Comparison of ENCODE assay signal across 22 mouse cellular contexts in the genomic region with DNA sequence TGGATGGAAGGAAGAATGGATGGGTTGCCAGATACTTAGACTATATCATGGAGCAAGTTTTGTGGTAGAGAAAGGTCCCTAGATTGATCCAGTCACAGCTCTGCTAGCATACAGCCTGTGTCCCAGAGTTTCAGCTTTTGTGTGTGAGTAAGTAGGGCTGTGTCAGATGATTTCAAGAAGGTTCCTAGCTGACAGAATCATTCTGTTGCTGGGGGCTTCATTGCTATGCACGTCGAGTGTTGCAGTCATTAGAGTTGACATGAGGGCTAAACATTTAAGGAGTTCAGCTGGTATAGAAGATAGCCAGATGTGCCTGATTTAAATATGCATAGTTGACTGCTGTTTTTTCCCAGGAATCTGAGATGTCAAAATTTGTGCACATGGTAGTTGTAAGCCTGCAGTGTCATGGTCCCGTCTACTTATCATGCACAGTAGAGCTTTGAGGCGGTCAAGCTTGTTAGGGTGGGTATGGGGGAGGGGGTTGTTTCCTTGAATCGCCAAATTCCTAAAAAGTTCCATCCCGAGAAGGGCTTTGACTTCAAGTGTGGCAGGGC. TPM values are rescaled to one million over a fixed set of nuclear protein-coding genes. Genes with fewer than 3 reads are reported as not detected.
A peak's percentile ranks its signal among the peaks of the same experiment; 100 is the strongest.
DNase-seq lines count a peak whose midpoint lies in the region; ATAC-seq and TF ChIP-seq lines count a peak whose summit lies in the region.
"Had no signal": no experiment of that assay in that cellular context is flagged by ENCODE, and none has a peak within 500 bp of the region (broad histone marks: within the 10 kb centered on the region; RNA-seq: fewer than 3 reads in every experiment).

No protein-coding gene starts in this region.

- no peak for DNase-seq in forebrain, embryonic 14.5 days (ENCODE audit: low spot score)
- DNase-seq in forebrain, embryonic 11.5 days (ENCODE audit: low spot score) = no peak
- peak; percentile 13 for DNase-seq in lung, postnatal 0 days (ENCODE audit: low spot score)
- no peak for DNase-seq in lung, adult 18-20 months
- DNase-seq in natural killer cell, adult 2 months (ENCODE audit: low spot score in 2 of 2) = no peak
- DNase-seq: adrenal gland, adult 2 months; adrenal gland, postnatal 25 days; cerebellum, adult 8-10 months; embryo, embryonic 11 days; gastrocnemius, adult 2 months; gastrocnemius, postnatal 25 days had no signal

- 74% methylated on average over 6 of the region's 6 CpGs for WGBS in forebrain, embryonic 14.5 days
- 83% methylated on average over 6 of the region's 6 CpGs for WGBS in forebrain, embryonic 11.5 days
- 46% methylated on average over 6 of the region's 6 CpGs for WGBS in lung, postnatal 0 days
- WGBS in forebrain, embryonic 15.5 days = 73% methylated on average over 6 of the region's 6 CpGs

- no peaks in the 10 kb centered on the region for H3K9me3 ChIP-seq in forebrain, embryonic 14.5 days (replicated peaks; ENCODE audit: control insufficient read depth, low read length)
- H3K9me3 ChIP-seq in forebrain, embryonic 11.5 days (ENCODE audit: control insufficient read depth, low read length) = no peaks in the 10 kb centered on the region; the same call in 1 of the 2 replicates
- H3K9me3 ChIP-seq in lung, postnatal 0 days (ENCODE audit: low read length) = no peaks in the 10 kb centered on the region
- H3K9me3 ChIP-seq in forebrain, embryonic 15.5 days = no peaks in the 10 kb centered on the region
- H3K9me3 ChIP-seq: embryonic facial prominence, embryonic 15.5 days; heart, embryonic 12.5 days; hindbrain, embryonic 12.5 days had no signal

- H3K9ac ChIP-seq in forebrain, embryonic 14.5 days (ENCODE audit: low read length) = no peak overlapping the region
- no peak overlapping the region for H3K9ac ChIP-seq in forebrain, embryonic 11.5 days (ENCODE audit: low read length)
- no peak overlapping the region for H3K9ac ChIP-seq in lung, postnatal 0 days (replicated peaks; ENCODE audit: low read depth)
- no peak overlapping the region for H3K9ac ChIP-seq in forebrain, embryonic 15.5 days (replicated peaks)
- H3K9ac ChIP-seq: embryonic facial prominence, embryonic 15.5 days; heart, embryonic 12.5 days; hindbrain, embryonic 12.5 days had no signal

- H3K4me2 ChIP-seq in forebrain, embryonic 14.5 days (ENCODE audit: low read length) = no peak overlapping the region
- H3K4me2 ChIP-seq in forebrain, embryonic 11.5 days (ENCODE audit: low read depth, low read length, severe bottlenecking) = no peak overlapping the region
- H3K4me2 ChIP-seq in lung, postnatal 0 days (replicated peaks; ENCODE audit: low read depth, low read length) = no peak overlapping the region
- H3K4me2 ChIP-seq in forebrain, embryonic 15.5 days (replicated peaks) = no peak overlapping the region
- H3K4me2 ChIP-seq: embryonic facial prominence, embryonic 15.5 days; heart, embryonic 12.5 days; hindbrain, embryonic 12.5 days had no signal

- peak; percentile 20; the same call in 1 of the 2 replicates for ATAC-seq in forebrain, embryonic 14.5 days
- ATAC-seq in forebrain, embryonic 11.5 days (replicated peaks; ENCODE audit: low FRiP score) = no peak
- ATAC-seq in lung, postnatal 0 days = peak; percentile 20
- ATAC-seq in forebrain, embryonic 15.5 days (replicated peaks) = 0 out of 2 replicates have a peak, but pooled peaks have one; percentile 26
- ATAC-seq: activated CD4-positive, CD25-positive, alpha-beta regulatory T cell, adult 4 months; hindbrain, embryonic 16.5 days; inflammation-experienced regulatory T-cells, adult 6 months; Patski had no signal

- no peak for TF ChIP-seq EP300 in lung, postnatal 0 days (IDR thresholded peaks at IDR 0.05)

- no peak overlapping the region for H3K27ac ChIP-seq in forebrain, embryonic 14.5 days (ENCODE audit: low read depth, low read length)
- no peak overlapping the region for H3K27ac ChIP-seq in forebrain, embryonic 11.5 days (ENCODE audit: low read depth, low read length)
- no peak overlapping the region for H3K27ac ChIP-seq in lung, postnatal 0 days (ENCODE audit: low read length)
- H3K27ac ChIP-seq in forebrain, embryonic 15.5 days (replicated peaks) = no peak overlapping the region
- H3K27ac ChIP-seq: embryonic facial prominence, embryonic 15.5 days; gastrocnemius, adult 2 months; hindbrain, embryonic 12.5 days had no signal

- no peak overlapping the region for H3K4me3 ChIP-seq in forebrain, embryonic 14.5 days (ENCODE audit: low read depth, low read length)
- H3K4me3 ChIP-seq in forebrain, embryonic 11.5 days (ENCODE audit: low read depth, low read length) = no peak overlapping the region
- H3K4me3 ChIP-seq in lung, postnatal 0 days (ENCODE audit: low read depth, low read length) = no peak overlapping the region
- no peak overlapping the region for H3K4me3 ChIP-seq in forebrain, embryonic 15.5 days
- H3K4me3 ChIP-seq: embryonic facial prominence, embryonic 15.5 days; erythroblast, embryonic 14.5 days; gastrocnemius, adult 2 months; heart, embryonic 12.5 days; hindbrain, embryonic 12.5 days had no signal

- no peaks in the 10 kb centered on the region for H3K27me3 ChIP-seq in forebrain, embryonic 14.5 days (replicated peaks; ENCODE audit: control insufficient read depth, insufficient read depth, low read length)
- no peaks in the 10 kb centered on the region for H3K27me3 ChIP-seq in forebrain, embryonic 11.5 days (ENCODE audit: control insufficient read depth, insufficient read depth, low read length)
- H3K27me3 ChIP-seq in lung, postnatal 0 days (replicated peaks; ENCODE audit: insufficient read depth, low read length) = no peaks in the 10 kb centered on the region
- no peaks in the 10 kb centered on the region for H3K27me3 ChIP-seq in forebrain, embryonic 15.5 days
- H3K27me3 ChIP-seq: Patski had no signal

- H3K36me3 ChIP-seq in forebrain, embryonic 14.5 days (ENCODE audit: control insufficient read depth, insufficient read depth, low read length) = no peaks in the 10 kb centered on the region
- no peaks in the 10 kb centered on the region for H3K36me3 ChIP-seq in forebrain, embryonic 11.5 days (ENCODE audit: control insufficient read depth, insufficient read depth, low read length)
- H3K36me3 ChIP-seq in lung, postnatal 0 days (ENCODE audit: insufficient read depth, low read length) = no peaks in the 10 kb centered on the region
- H3K36me3 ChIP-seq in forebrain, embryonic 15.5 days = no peaks in the 10 kb centered on the region
- H3K36me3 ChIP-seq: embryonic facial prominence, embryonic 15.5 days; heart, embryonic 12.5 days; hindbrain, embryonic 12.5 days had no signal

- H3K4me1 ChIP-seq in forebrain, embryonic 14.5 days (ENCODE audit: control insufficient read depth, insufficient read depth, low read length) = no peaks in the 10 kb centered on the region
- peaks cover 3% of the 10 kb centered on the region; the same call in 1 of the 2 replicates for H3K4me1 ChIP-seq in forebrain, embryonic 11.5 days (replicated peaks; ENCODE audit: control insufficient read depth, insufficient read depth, low read length)
- H3K4me1 ChIP-seq in lung, postnatal 0 days (ENCODE audit: insufficient read depth, low read depth, low read length) = no peaks in the 10 kb centered on the region
- peaks cover 3% of the 10 kb centered on the region; the same call in 1 of the 2 replicates for H3K4me1 ChIP-seq in forebrain, embryonic 15.5 days
- H3K4me1 ChIP-seq: embryonic facial prominence, embryonic 15.5 days; heart, embryonic 12.5 days had no signal

- no peak for TF ChIP-seq CTCF in lung, postnatal 0 days (IDR thresholded peaks at IDR 0.05)

RNA-seq across cellular contexts. Expression of a gene that starts 18.1 kb away (rescaled TPM):
- polyA plus RNA-seq in forebrain, embryonic 14.5 days (2014; fragmentation: Nextera tagmentation; extraction: Ambion mirVana) = 0.27 TPM in 1 of 2 replicates, not detected in the other
- polyA plus RNA-seq in forebrain, embryonic 11.5 days (2014; fragmentation: Nextera tagmentation; extraction: Ambion mirVana) = not detected in 2 replicates
- polyA plus RNA-seq in lung, postnatal 0 days (2015; fragmentation: Nextera tagmentation; extraction: Ambion mirVana) = not detected in 2 replicates
- polyA plus RNA-seq in forebrain, embryonic 15.5 days (2015; fragmentation: Nextera tagmentation; extraction: Ambion mirVana) = 0.29 and 0.45 TPM in 2 replicates
- polyA plus RNA-seq: activated CD4-positive, CD25-positive, alpha-beta regulatory T cell, adult 4 months; adrenal gland, adult 2 months; embryonic facial prominence, embryonic 11.5 days; embryonic facial prominence, embryonic 15.5 days; erythroblast, embryonic 14.5 days; heart, embryonic 12.5 days; heart, postnatal 0 days; inflammation-experienced regulatory T-cells, adult 6 months; Patski had no signal
